Mouse (Mus musculus) c-Kit-positive CD71-positive TER-119-negative erythroid progenitor cells, embryonic 14.5 days (primary cell): ENCODE data around the gene 9930111J21Rik1.
"Not testable (repeated sequence)": the region's sequence is repeated elsewhere in the genome, so short reads cannot be mapped to it uniquely, and the experiment has no call there.

Experiments used
- DNase-seq: peaks from one replicate; pipeline ENCODE4 v3.0.0-alpha.2; 2013; ENCODE audit warnings: low read depth

The 9930111J21Rik1 gene

DNA sequence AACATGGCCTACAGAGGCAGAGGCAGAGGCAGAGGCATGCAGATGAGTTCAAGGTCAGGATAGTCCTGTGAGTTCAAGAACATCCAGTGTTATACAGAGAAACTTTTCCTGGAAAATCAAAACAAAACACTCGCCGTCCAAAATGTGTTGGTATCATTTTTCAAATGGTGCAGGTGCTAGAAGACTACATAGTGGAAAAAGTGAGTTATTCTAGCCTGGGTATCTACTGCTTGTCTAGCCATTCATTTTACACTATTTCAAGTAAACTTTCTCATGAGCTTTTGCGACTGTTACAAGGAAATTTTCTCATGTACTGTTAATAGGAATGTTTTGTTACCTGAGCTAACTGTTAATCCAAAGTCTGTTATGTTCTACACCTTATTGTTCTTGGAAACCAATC is 60.8 kb downstream of the 9930111J21Rik1 start:
- DNase-seq: no peak

DNA sequence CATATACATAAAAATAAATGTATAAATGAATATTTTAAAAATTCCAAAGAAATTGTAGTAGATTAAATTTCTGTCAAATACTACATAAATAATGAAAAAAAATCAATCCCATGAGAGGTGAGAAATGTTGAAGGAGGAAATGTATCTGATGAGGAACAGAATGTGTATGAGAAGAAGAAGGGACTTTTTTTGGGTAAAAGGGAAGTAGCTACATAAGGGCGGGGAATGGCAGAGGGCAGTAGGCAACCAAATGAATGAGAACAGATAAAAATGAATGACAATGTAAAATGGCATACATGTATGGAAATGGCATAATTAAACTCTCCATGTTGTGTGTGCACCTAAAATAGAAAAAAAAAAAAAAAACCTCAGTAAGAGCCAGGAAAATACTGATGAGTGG is 65.6 kb downstream of the 9930111J21Rik1 start:
- DNase-seq: no peak

DNA sequence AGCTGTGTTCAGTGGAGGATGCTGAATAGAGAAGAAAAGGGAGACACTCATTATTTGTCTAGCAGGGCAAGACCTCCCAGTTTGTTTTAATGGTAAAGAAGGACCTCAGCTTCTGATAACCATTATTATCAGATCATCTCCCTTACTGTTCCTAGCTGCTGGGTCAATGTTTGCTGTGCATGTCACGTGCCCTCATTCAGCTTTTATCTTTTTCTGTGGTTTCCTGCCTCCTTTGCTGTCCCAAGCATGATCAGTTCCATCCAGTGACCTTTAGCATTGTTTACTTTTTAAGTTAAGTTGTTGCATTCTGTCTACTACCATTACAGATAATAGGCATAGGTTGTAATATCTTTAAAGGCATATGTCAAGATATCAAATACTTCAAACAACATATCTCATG is 70.7 kb downstream of the 9930111J21Rik1 start:
- DNase-seq: no peak

DNA sequence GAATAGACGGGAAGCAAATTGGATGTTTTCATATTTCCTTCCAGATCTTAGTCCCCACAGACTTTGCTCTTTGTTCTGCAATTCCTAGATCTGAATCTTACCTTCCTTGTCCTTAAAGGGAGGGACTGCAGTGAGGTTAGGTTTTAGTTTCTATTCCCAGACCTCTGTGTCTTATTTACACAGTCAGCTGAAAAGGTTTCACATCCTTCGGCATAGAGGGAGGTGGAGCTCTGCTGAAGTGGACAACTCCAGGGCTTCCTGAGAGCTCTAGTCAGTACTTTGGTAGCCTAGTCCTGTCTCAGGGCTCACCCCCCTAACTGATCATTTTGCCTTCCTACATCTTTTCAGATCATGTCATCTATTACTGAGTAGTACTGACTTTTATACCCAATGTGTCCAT is 77.2 kb downstream of the 9930111J21Rik1 start, which contains the start of gene Gm5431:
TSS of gene Gm5431 (minus strand) at position 194 of the 400 bp plus-strand sequence.
- no peak for DNase-seq

DNA sequence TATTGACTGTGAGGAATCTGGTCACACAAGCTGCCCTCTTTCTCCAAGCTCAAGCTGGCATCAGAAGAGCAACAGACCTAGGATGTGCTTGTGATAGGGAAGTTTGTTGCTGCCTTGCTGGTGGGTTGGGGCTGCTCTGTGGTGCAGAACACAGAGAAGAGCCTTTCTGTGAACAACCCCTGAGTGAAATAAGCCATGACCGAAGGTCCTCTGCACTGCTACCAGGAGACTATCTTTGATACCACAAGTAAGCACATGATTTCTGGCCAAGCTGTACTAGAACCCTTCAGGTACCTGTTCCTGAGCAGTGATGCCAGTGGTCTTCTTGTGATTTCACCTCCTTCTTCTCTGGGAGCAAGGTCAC is 77.6 kb downstream of the 9930111J21Rik1 start:
- DNase-seq: not testable (repeated sequence)

DNA sequence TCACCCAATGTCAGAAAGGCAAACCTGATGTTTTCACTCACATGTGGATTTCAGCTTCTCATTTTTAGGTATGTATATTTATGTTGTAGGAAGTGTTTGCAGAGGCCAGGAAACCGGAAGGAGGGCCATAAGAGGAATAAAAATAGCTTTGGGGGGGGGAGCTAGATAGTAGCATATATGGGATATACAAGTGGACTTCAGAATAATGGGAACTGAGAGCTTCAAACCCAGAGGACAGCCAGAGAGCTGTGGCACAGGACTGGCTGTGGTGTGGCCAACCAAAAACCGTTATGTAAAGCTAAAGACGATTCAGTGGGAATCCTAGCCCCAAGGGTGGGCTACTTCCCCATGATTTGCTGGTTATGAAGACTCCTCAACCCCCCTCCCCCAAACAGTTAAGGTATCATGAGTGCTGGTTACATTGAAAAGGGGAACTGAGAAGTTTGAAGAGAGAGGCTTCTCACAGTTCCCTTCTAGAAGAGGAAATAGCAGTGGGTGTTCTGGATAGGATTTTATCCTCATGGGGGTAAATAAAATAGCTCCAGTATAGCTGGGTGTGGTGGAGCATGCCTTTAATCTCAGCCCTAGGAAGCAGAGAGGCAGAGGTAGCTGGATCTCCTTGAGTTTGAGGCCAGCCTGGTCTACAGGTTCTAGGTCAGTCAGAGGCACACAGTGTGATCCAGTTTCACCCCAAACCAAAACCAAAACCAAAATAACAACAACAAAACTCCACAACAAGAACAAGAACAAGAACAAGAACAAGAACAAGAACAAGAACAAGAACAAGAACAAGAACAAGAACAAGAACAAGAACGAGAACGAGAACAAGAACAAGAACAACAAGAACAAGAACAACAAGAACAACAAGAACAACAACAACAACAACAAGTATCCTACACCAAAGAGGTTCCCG is 78.3 kb downstream of the 9930111J21Rik1 start:
- not testable (repeated sequence) for DNase-seq

DNA sequence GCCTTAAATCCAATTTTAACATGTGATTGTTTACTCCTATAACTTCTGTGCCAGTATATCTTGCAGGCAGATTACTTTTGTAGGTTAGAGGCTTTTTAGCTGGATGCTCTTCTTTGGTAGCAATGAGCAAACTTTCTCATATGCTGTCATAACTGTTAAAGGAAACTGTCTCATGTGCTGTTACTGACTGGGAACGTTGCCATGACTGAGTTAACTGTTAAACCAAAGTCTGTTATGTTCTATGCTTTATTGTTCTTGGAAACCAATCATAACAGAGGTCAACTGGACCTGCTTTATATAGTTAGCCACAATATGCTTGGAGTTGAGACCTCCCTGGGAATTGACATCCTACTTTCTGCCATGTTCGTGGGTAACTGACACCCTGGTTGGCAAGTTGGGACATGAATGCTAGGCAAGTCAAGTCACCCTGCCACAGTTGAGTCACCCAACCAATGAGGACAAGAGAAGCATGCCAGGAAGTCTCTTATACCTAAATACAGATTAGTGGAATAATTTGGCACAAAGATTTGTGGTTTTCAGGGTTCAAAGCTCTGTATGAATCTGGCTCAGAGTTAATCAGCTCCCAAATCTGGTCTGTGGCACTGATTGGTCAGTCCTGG is 80.3 kb downstream of the 9930111J21Rik1 start:
- no peak for DNase-seq
